Comparison of ENCODE assay signal across 24 mouse cellular contexts in the genomic region with DNA sequence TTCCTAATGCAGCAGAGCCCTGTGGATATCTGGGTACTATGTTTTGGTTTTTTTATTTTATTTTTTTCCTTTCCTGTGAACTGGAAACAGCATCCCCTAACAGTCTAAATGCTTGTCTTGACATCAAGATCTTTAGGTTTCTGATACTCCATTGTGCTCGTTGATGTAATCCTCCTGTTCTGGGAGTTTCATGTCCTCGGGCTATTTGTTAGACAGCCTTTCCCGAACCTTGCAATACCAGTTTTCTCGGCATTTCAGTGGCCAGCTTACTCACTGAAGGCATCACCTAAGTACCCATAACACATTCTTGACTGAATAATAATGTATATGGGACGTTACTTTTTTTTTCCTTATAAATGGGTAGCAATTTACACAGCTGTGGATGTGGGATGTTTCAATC.
"Had no signal": no experiment of that assay in that cellular context is flagged by ENCODE, and none has a peak within 500 bp of the region (broad histone marks: within the 10 kb centered on the region; RNA-seq: fewer than 3 reads in every experiment).

No protein-coding gene starts in this region.

- H3K9me3 ChIP-seq: limb, embryonic 10.5 days; limb, embryonic 13.5 days; liver, embryonic 12.5 days; liver, embryonic 15.5 days; lung, embryonic 15.5 days; megakaryocyte, embryonic 14.5 days; midbrain, embryonic 12.5 days had no signal

- H3K27ac ChIP-seq: layer of hippocampus, adult 2 months; limb, embryonic 10.5 days; limb, embryonic 13.5 days; liver, embryonic 12.5 days; liver, embryonic 15.5 days; lung, embryonic 15.5 days; midbrain, embryonic 12.5 days; stomach, postnatal 0 days had no signal

- H3K27me3 ChIP-seq: limb, embryonic 13.5 days; liver, embryonic 12.5 days; liver, embryonic 15.5 days; lung, embryonic 15.5 days; megakaryocyte, embryonic 14.5 days; midbrain, embryonic 12.5 days had no signal

- ATAC-seq: liver, embryonic 12.5 days; midbrain, embryonic 16.5 days had no signal

- H3K4me1 ChIP-seq: limb, embryonic 10.5 days; limb, embryonic 13.5 days; liver, embryonic 12.5 days; liver, embryonic 15.5 days; lung, embryonic 15.5 days; megakaryocyte, embryonic 14.5 days had no signal

- DNase-seq: kidney, adult 8-10 months; kidney, postnatal 25 days; layer of hippocampus, adult 9-11 months; liver; lung, adult 18-20 months; lung, postnatal 10 days; lung, postnatal 36 days; right cerebral cortex, adult 18-20 months; right cerebral cortex, postnatal 14 days; right cerebral cortex, postnatal 4 days; thymus, adult 2 months; thymus, postnatal 14 days; thymus, postnatal 4 days had no signal

- H3K4me2 ChIP-seq: limb, embryonic 13.5 days; liver, embryonic 12.5 days; liver, embryonic 15.5 days; lung, embryonic 15.5 days; midbrain, embryonic 12.5 days had no signal

- H3K9ac ChIP-seq: limb, embryonic 13.5 days; liver, embryonic 12.5 days; liver, embryonic 15.5 days; lung, embryonic 15.5 days; midbrain, embryonic 12.5 days had no signal

- H3K36me3 ChIP-seq: limb, embryonic 10.5 days; limb, embryonic 13.5 days; liver, embryonic 12.5 days; liver, embryonic 15.5 days; lung, embryonic 15.5 days; midbrain, embryonic 12.5 days had no signal

- H3K4me3 ChIP-seq: layer of hippocampus, adult 2 months; limb, embryonic 10.5 days; limb, embryonic 13.5 days; liver, embryonic 12.5 days; liver, embryonic 15.5 days; lung, embryonic 15.5 days; megakaryocyte, embryonic 14.5 days; midbrain, embryonic 12.5 days; myocyte had no signal
